Mouse (Mus musculus): ENCODE measurements around the gene Sspn. TPM values are rescaled to one million over a fixed set of nuclear protein-coding genes. Genes with fewer than 3 reads are reported as not detected.

Sspn gene
- total RNA-seq, 1 experiment: 0.27 TPM

- Histone ChIP-seq H3K4me1 (ENCODE audit: control insufficient read depth in 2 of 2, insufficient read depth in 2 of 2, low read length in 2 of 2, poor library complexity in 1 of 2) (no peaks in the 10 kb centered on the region), H3K9me3 (ENCODE audit: control insufficient read depth, insufficient read depth, low read depth, low read length) (no peaks in the 10 kb centered on the region), H3K27ac (ENCODE audit: insufficient read depth, low read depth, low read length, poor library complexity, severe bottlenecking) (no peak overlapping the region), H3K36me3 (ENCODE audit: control insufficient read depth, insufficient read depth, low read length, poor library complexity, severe bottlenecking) (no peaks in the 10 kb centered on the region), H3K4me3 (ENCODE audit: insufficient read depth in 1 of 2, low read depth in 1 of 2, low read length in 2 of 2, poor library complexity in 1 of 2, severe bottlenecking in 1 of 2) (no peak overlapping the region), H3K9ac (ENCODE audit: insufficient read depth, low read depth, low read length, poor library complexity, severe bottlenecking) (no peak overlapping the region)
- DNase-seq (ENCODE audit: low read depth, low spot score): no peak
- TF ChIP-seq CHD2 (IDR thresholded peaks at IDR 0.05; ENCODE audit: low read depth, low read length) (no peak), HCFC1 (IDR thresholded peaks at IDR 0.05; ENCODE audit: borderline replicate concordance, insufficient read depth, low read length) (no peak), ZNF384 (IDR thresholded peaks at IDR 0.05; ENCODE audit: low read depth, low read length) (no peak), ZC3H11A (IDR thresholded peaks at IDR 0.05; ENCODE audit: borderline replicate concordance, low read depth, low read length) (no peak), MAFK (IDR thresholded peaks at IDR 0.05; ENCODE audit: insufficient read depth, low read depth, low read length) (no peak)
- in situ Hi-C loops (cut with MboI; ENCODE audit: low sequenced_read_pairs in 2 of 2, unreplicated experiment in 2 of 2): no loop called here
Observed at GRCm38 (mm10) chr6:145961047-145961446, 29.6 kb downstream of the Sspn start.

- H3K9ac ChIP-seq (ENCODE audit: insufficient read depth, low read depth, low read length, poor library complexity, severe bottlenecking): no peak overlapping the region
- TF ChIP-seq CHD2 (IDR thresholded peaks at IDR 0.05; ENCODE audit: low read depth, low read length): no peak
- TF ChIP-seq ZC3H11A (IDR thresholded peaks at IDR 0.05; ENCODE audit: borderline replicate concordance, low read depth, low read length): no peak
- TF ChIP-seq MAFK (IDR thresholded peaks at IDR 0.05; ENCODE audit: insufficient read depth, low read depth, low read length): no peak
- TF ChIP-seq ZNF384 (IDR thresholded peaks at IDR 0.05; ENCODE audit: low read depth, low read length): no peak
- TF ChIP-seq HCFC1 (IDR thresholded peaks at IDR 0.05; ENCODE audit: borderline replicate concordance, insufficient read depth, low read length): no peak
- DNase-seq (ENCODE audit: low read depth, low spot score): no peak
- no peaks in the 10 kb centered on the region for H3K4me1 ChIP-seq (ENCODE audit: control insufficient read depth in 2 of 2, insufficient read depth in 2 of 2, low read length in 2 of 2, poor library complexity in 1 of 2)
- no peak overlapping the region for H3K27ac ChIP-seq (ENCODE audit: insufficient read depth, low read depth, low read length, poor library complexity, severe bottlenecking)
- in situ Hi-C loops (cut with MboI; ENCODE audit: low sequenced_read_pairs in 2 of 2, unreplicated experiment in 2 of 2): no loop called here
- no peaks in the 10 kb centered on the region for H3K9me3 ChIP-seq (ENCODE audit: control insufficient read depth, insufficient read depth, low read depth, low read length)
- H3K4me3 ChIP-seq (ENCODE audit: insufficient read depth in 1 of 2, low read depth in 1 of 2, low read length in 2 of 2, poor library complexity in 1 of 2, severe bottlenecking in 1 of 2): no peak overlapping the region
- no peaks in the 10 kb centered on the region for H3K36me3 ChIP-seq (ENCODE audit: control insufficient read depth, insufficient read depth, low read length, poor library complexity, severe bottlenecking)
Observed at GRCm38 (mm10) chr6:145963966-145964365, 32.5 kb downstream of the Sspn start.

- in situ Hi-C loops (cut with MboI; ENCODE audit: low sequenced_read_pairs in 2 of 2, unreplicated experiment in 2 of 2): no loop called here
- no peak overlapping the region for H3K9ac ChIP-seq (ENCODE audit: insufficient read depth, low read depth, low read length, poor library complexity, severe bottlenecking)
- DNase-seq (ENCODE audit: low read depth, low spot score): no peak
- no peak overlapping the region for H3K4me3 ChIP-seq (ENCODE audit: insufficient read depth in 1 of 2, low read depth in 1 of 2, low read length in 2 of 2, poor library complexity in 1 of 2, severe bottlenecking in 1 of 2)
- TF ChIP-seq MAFK (IDR thresholded peaks at IDR 0.05; ENCODE audit: insufficient read depth, low read depth, low read length) (no peak), HCFC1 (IDR thresholded peaks at IDR 0.05; ENCODE audit: borderline replicate concordance, insufficient read depth, low read length) (no peak), ZNF384 (IDR thresholded peaks at IDR 0.05; ENCODE audit: low read depth, low read length) (no peak), ZC3H11A (IDR thresholded peaks at IDR 0.05; ENCODE audit: borderline replicate concordance, low read depth, low read length) (no peak), CHD2 (IDR thresholded peaks at IDR 0.05; ENCODE audit: low read depth, low read length) (no peak)
- H3K4me1 ChIP-seq (ENCODE audit: control insufficient read depth in 2 of 2, insufficient read depth in 2 of 2, low read length in 2 of 2, poor library complexity in 1 of 2): no peaks in the 10 kb centered on the region
- H3K27ac ChIP-seq (ENCODE audit: insufficient read depth, low read depth, low read length, poor library complexity, severe bottlenecking): no peak overlapping the region
- no peaks in the 10 kb centered on the region for H3K36me3 ChIP-seq (ENCODE audit: control insufficient read depth, insufficient read depth, low read length, poor library complexity, severe bottlenecking)
- no peaks in the 10 kb centered on the region for H3K9me3 ChIP-seq (ENCODE audit: control insufficient read depth, insufficient read depth, low read depth, low read length)
Observed at GRCm38 (mm10) chr6:145967693-145968092, 36.3 kb downstream of the Sspn start.

- TF ChIP-seq HCFC1 (IDR thresholded peaks at IDR 0.05; ENCODE audit: borderline replicate concordance, insufficient read depth, low read length) (no peak), MAFK (IDR thresholded peaks at IDR 0.05; ENCODE audit: insufficient read depth, low read depth, low read length) (no peak), CHD2 (IDR thresholded peaks at IDR 0.05; ENCODE audit: low read depth, low read length) (no peak), ZNF384 (IDR thresholded peaks at IDR 0.05; ENCODE audit: low read depth, low read length) (no peak), ZC3H11A (IDR thresholded peaks at IDR 0.05; ENCODE audit: borderline replicate concordance, low read depth, low read length) (no peak)
- Histone ChIP-seq H3K27ac (ENCODE audit: insufficient read depth, low read depth, low read length, poor library complexity, severe bottlenecking) (no peak overlapping the region), H3K9me3 (ENCODE audit: control insufficient read depth, insufficient read depth, low read depth, low read length) (no peaks in the 10 kb centered on the region), H3K9ac (ENCODE audit: insufficient read depth, low read depth, low read length, poor library complexity, severe bottlenecking) (no peak overlapping the region), H3K4me3 (ENCODE audit: insufficient read depth in 1 of 2, low read depth in 1 of 2, low read length in 2 of 2, poor library complexity in 1 of 2, severe bottlenecking in 1 of 2) (no peak overlapping the region), H3K4me1 (ENCODE audit: control insufficient read depth in 2 of 2, insufficient read depth in 2 of 2, low read length in 2 of 2, poor library complexity in 1 of 2) (no peaks in the 10 kb centered on the region), H3K36me3 (ENCODE audit: control insufficient read depth, insufficient read depth, low read length, poor library complexity, severe bottlenecking) (no peaks in the 10 kb centered on the region)
- DNase-seq (ENCODE audit: low read depth, low spot score): no peak
- in situ Hi-C loops (cut with MboI; ENCODE audit: low sequenced_read_pairs in 2 of 2, unreplicated experiment in 2 of 2): no loop called here
Observed at GRCm38 (mm10) chr6:145968301-145968818, 36.9 kb downstream of the Sspn start.

GRCm38 (mm10) chr6:145968821-145969220 is 37.4 kb downstream of the Sspn start:
- no peaks in the 10 kb centered on the region for H3K9me3 ChIP-seq (ENCODE audit: control insufficient read depth, insufficient read depth, low read depth, low read length)
- no peak for DNase-seq (ENCODE audit: low read depth, low spot score)
- no peaks in the 10 kb centered on the region for H3K4me1 ChIP-seq (ENCODE audit: control insufficient read depth in 2 of 2, insufficient read depth in 2 of 2, low read length in 2 of 2, poor library complexity in 1 of 2)
- H3K36me3 ChIP-seq (ENCODE audit: control insufficient read depth, insufficient read depth, low read length, poor library complexity, severe bottlenecking): no peaks in the 10 kb centered on the region
- in situ Hi-C loops (cut with MboI; ENCODE audit: low sequenced_read_pairs in 2 of 2, unreplicated experiment in 2 of 2): no loop called here
- TF ChIP-seq ZNF384 (IDR thresholded peaks at IDR 0.05; ENCODE audit: low read depth, low read length) (no peak), HCFC1 (IDR thresholded peaks at IDR 0.05; ENCODE audit: borderline replicate concordance, insufficient read depth, low read length) (no peak), ZC3H11A (IDR thresholded peaks at IDR 0.05; ENCODE audit: borderline replicate concordance, low read depth, low read length) (no peak), CHD2 (IDR thresholded peaks at IDR 0.05; ENCODE audit: low read depth, low read length) (no peak), MAFK (IDR thresholded peaks at IDR 0.05; ENCODE audit: insufficient read depth, low read depth, low read length) (no peak)
- H3K9ac ChIP-seq (ENCODE audit: insufficient read depth, low read depth, low read length, poor library complexity, severe bottlenecking): no peak overlapping the region
- no peak overlapping the region for H3K4me3 ChIP-seq (ENCODE audit: insufficient read depth in 1 of 2, low read depth in 1 of 2, low read length in 2 of 2, poor library complexity in 1 of 2, severe bottlenecking in 1 of 2)
- H3K27ac ChIP-seq (ENCODE audit: insufficient read depth, low read depth, low read length, poor library complexity, severe bottlenecking): no peak overlapping the region
